Mouse (Mus musculus): Measurements from ENCODE around the gene Olfr105-ps.

Gene Olfr105-ps

GRCm38 (mm10) chr17:37378733-37379132 is at the start of gene Olfr105-ps:
Gene Olfr105-ps (plus strand): TSS chr17:37379033.
- no peak for DNase-seq (ENCODE audit: low spot score)

GRCm38 (mm10) chr17:37339598-37339997 is 39.2 kb upstream of the Olfr105-ps start, which contains the start of gene Olfr103:
Gene Olfr103 (minus strand): TSS chr17:37339698.
- no peak for DNase-seq (ENCODE audit: low spot score)

- no peak for DNase-seq (ENCODE audit: low spot score)
Observed at GRCm38 (mm10) chr17:37359282-37359681, 19.6 kb upstream of the Olfr105-ps start, which contains the start of gene Olfr104-ps. Gene Olfr104-ps (plus strand): TSS chr17:37359582.

- DNase-seq (ENCODE audit: low spot score) = no peak
Observed at GRCm38 (mm10) chr17:37390093-37390492, 11.3 kb downstream of the Olfr105-ps start, which contains the start of gene Olfr106-ps. Gene Olfr106-ps (plus strand): TSS chr17:37390393.

- no peak for DNase-seq (ENCODE audit: low spot score)
Observed at GRCm38 (mm10) chr17:37398926-37399325, 20.1 kb downstream of the Olfr105-ps start, which contains the start of gene Olfr107. Gene Olfr107 (plus strand): TSS chr17:37399226.

GRCm38 (mm10) chr17:37413380-37413779 is 34.5 kb downstream of the Olfr105-ps start:
- no peak for DNase-seq (ENCODE audit: low spot score)
